Mouse (Mus musculus): ENCODE results near the gene Slc5a2. TPM values are rescaled to one million over a fixed set of nuclear protein-coding genes. Genes with fewer than 3 reads are reported as not detected.

Gene Slc5a2
- total RNA-seq (2015; ENCODE audit: low replicate concordance) (not detected in 2 replicates), total RNA-seq (2017; ENCODE audit: low replicate concordance) (0.85 TPM in 1 of 2 replicates, not detected in the other)

- ATAC-seq (replicated peaks; ENCODE audit: low FRiP score, poor library complexity, severe bottlenecking): no peak
These were observed at the start of gene Slc5a2 for GRCm38 (mm10) chr7:128265411-128265810. Gene Slc5a2, plus strand, starts transcription at chr7:128265657.

DNA sequence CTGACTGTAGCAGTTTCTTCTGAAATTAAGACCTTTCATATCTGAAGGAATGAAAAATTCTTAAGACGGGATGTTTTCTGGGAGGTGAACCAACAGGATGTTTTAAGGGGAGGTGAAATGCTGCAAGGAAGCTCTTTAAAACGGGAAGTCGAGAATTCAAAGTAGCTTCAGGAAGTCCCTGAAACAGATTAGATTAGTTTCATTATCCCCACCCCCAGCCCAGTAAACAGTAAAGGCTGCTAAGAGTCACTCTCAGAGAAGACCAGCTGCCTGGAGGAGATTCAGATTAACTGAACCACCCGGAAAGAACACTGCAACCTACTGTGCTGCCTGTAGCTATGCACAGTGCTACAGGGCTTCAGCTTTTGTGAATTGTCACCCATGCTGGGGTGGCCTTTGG lies 45.5 kb upstream of the Slc5a2 start:
- ATAC-seq (replicated peaks; ENCODE audit: low FRiP score, poor library complexity, severe bottlenecking): no peak

DNA sequence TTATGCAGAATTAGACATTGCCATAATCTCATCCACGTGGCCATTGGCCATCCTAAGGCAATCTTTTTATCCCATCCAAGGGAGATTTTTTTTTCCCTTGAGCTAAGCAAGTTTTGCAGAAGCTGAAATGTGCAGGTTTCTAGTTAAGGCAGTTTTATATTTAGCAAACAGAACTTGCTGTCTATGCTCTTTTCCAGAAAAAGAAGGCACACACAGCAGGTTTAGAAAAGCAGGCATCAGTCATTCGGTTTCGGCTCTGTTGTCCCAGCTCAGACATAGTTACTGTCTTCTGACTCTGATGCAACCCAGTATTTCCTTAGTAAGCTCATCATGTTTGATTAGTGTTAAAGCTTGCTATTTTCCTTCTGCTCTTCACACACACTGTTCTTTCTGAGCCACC lies 44.5 kb upstream of the Slc5a2 start:
- ATAC-seq (replicated peaks; ENCODE audit: low FRiP score, poor library complexity, severe bottlenecking): no peak

GRCm38 (mm10) chr7:128231741-128232140 lies 33.7 kb upstream of the Slc5a2 start:
- ATAC-seq (replicated peaks; ENCODE audit: low FRiP score, poor library complexity, severe bottlenecking): no peak

GRCm38 (mm10) chr7:128234796-128235195 lies 30.7 kb upstream of the Slc5a2 start:
- ATAC-seq (replicated peaks; ENCODE audit: low FRiP score, poor library complexity, severe bottlenecking): no peak

DNA sequence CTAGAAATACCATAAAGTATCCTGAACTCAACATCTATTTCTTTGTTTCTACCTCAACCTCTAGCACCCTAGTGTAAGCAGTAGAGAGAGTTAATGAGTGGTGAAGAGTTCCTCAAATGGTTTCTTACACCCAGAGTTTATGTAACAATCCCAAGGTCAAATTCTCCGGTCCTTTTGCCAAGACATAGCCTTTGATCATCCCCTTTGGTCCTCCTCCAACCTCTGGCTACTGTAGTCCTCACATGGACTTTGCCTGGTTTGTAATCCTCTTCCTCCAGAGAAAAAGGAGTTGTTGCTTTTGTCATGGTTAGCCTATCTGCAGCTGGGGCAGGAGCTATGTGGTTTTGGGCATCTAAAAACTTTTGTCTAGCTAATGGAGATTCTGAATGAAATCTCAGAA lies 30.0 kb upstream of the Slc5a2 start:
- ATAC-seq (replicated peaks; ENCODE audit: low FRiP score, poor library complexity, severe bottlenecking): no peak

- no peak for ATAC-seq (replicated peaks; ENCODE audit: low FRiP score, poor library complexity, severe bottlenecking)
These were observed 29.0 kb upstream of the Slc5a2 start for GRCm38 (mm10) chr7:128236426-128236825.

DNA sequence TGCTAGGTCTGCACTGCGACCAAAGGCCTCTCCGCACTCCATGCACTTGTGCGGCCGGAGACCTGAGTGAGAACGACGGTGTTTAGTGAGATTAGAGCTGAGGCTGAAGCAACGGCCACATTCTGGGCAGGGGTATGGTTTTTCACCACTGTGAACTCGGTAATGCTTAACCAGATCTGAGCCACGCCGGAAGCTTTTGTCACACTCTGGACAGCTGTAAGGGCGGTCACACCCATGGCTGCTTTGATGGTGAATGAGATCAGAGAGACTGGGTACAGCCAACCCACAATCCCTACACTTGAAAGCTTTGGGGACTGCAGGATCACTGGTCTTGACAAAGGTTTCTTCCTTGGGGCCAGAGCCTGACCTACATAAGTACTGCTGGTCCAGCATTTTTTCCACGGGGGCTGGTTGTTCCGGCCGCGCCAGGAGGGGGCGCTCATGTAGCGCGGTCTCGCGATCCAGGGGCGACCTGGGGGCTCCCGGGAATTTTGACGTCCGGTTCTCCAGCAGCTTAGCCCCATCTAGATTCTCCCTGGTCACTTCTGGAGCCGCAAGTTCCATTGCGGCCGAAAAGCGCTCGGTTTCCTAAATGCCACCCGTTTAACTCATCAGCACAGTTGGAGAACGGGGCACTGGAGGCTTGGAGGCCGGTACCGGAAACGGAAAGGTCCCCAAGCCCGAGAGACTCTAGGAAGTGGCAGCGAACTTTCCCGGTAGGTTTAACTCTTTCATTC lies 28.4 kb upstream of the Slc5a2 start, which contains the start of gene Armc5:
Gene Armc5, plus strand, starts transcription at position 487 of the 737 bp plus-strand sequence.
- ATAC-seq (replicated peaks; ENCODE audit: low FRiP score, poor library complexity, severe bottlenecking): peak; percentile 47

- no peak; the same call in 1 of the 2 replicates for ATAC-seq (replicated peaks; ENCODE audit: low FRiP score, poor library complexity, severe bottlenecking)
These were observed 27.9 kb upstream of the Slc5a2 start for GRCm38 (mm10) chr7:128237593-128237926.

GRCm38 (mm10) chr7:128237927-128238778 lies 27.3 kb upstream of the Slc5a2 start, which contains the start of gene 9130023H24Rik:
Gene 9130023H24Rik, minus strand, starts transcription at chr7:128238031.
- peak; percentile 77 for ATAC-seq (replicated peaks; ENCODE audit: low FRiP score, poor library complexity, severe bottlenecking)

- ATAC-seq (replicated peaks; ENCODE audit: low FRiP score, poor library complexity, severe bottlenecking): peak; percentile 36; the same call in 1 of the 2 replicates
These were observed 26.5 kb upstream of the Slc5a2 start for GRCm38 (mm10) chr7:128238991-128239390.

GRCm38 (mm10) chr7:128240131-128240784 lies 25.2 kb upstream of the Slc5a2 start:
- no peak for ATAC-seq (replicated peaks; ENCODE audit: low FRiP score, poor library complexity, severe bottlenecking)

- ATAC-seq (replicated peaks; ENCODE audit: low FRiP score, poor library complexity, severe bottlenecking): no peak
These were observed 23.1 kb upstream of the Slc5a2 start for GRCm38 (mm10) chr7:128242331-128242730.

DNA sequence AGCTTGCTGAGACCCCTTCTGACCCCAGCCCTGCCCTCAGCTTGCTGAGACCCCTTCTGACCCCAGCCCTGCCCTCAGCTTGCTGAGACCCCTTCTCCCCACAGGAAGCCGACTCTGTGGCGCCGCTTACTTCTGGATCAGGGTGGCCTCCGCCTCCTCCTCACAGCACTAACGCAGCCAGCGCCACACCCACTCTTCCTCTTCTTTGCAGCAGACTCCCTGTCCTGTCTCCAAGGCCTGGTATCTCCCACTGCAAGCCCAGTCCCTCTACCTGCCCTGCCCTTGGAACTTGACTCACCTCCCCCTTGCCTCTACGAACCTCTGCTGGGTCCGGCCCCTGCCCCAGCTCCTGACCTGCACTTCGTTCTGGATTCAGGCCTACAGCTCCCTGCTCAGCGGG lies 21.5 kb upstream of the Slc5a2 start:
- ATAC-seq (replicated peaks; ENCODE audit: low FRiP score, poor library complexity, severe bottlenecking): no peak

DNA sequence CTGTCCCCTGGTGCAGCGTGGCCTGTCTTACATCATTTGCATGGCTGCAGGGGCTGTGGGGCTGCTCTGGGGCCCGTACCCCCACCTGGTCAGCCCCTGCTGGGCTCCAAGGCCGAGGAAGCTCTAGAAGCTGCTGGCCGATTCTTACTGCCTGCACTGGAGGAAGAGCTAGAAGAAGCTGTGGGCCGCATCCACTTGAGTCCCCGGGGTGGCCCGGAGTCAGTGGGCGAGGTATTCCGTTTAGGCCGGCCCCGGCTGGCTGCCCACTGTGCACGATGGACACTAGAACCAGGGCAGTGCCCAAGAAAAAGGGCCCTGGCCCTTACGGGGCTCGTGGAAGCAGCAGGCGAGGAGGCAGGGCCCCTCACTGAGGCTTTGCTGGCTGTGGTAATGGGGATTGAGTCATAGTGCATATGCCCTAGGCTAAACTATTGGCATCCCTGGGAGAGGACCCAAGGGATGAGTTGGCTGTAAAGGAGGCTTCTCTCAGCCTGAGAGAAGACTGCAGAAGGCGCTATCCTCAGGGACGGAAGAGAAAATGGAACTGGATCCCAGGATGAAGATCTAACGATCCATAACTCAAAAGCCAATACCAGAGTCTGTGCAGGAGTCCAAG lies 20.9 kb upstream of the Slc5a2 start:
- ATAC-seq (replicated peaks; ENCODE audit: low FRiP score, poor library complexity, severe bottlenecking): no peak

- ATAC-seq (replicated peaks; ENCODE audit: low FRiP score, poor library complexity, severe bottlenecking): no peak
These were observed 19.9 kb upstream of the Slc5a2 start for GRCm38 (mm10) chr7:128245547-128245946.

DNA sequence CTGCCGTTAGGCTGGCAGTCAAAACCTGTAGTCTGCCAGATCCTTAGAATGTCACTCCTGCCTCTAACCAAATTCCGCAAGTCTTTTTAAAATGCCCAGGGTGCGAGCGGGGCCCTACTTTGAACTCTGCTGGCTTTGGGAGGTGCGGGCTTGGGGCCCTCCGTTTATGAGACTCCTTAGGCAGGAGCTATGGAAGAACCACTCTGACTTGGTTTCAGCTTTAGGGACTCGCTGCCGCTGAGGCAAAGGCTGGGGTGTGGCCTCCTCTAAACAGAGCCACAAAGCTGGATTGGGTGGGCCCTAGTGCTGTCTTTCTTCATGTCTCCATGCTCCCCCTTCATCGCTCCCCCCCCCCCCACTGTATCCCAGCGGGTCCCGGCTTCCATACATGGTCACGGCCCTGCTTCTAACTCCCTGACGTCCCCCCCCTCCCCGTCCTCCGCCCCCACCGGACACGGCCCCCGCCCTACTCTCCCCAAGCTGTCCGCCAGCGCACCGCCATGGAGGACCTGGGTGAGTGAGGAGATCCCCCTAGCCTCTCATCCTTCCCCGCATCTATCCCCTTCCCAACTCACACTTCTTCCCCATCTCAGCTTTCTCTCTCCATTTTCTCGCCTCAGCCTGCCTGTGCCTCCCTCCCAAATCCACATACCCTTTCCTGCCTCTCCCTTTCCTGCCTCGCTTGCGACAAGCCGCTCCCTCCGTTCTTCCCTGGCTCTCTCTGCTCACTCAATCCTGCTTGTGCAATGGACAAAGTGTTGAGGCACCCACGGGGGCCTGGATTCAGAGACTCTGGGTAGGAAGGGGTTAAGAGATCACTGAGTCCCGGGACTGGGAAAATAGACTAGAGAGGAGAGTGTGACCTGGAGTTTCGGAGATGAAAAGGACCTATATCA lies 18.7 kb upstream of the Slc5a2 start, which contains the start of gene Tgfb1i1:
Gene Tgfb1i1, plus strand, starts transcription at position 317 of the 896 bp plus-strand sequence.
- ATAC-seq (replicated peaks; ENCODE audit: low FRiP score, poor library complexity, severe bottlenecking): peak; percentile 40

- ATAC-seq (replicated peaks; ENCODE audit: low FRiP score, poor library complexity, severe bottlenecking): peak; percentile 81
These were observed 18.0 kb upstream of the Slc5a2 start for GRCm38 (mm10) chr7:128247443-128247842.

Data from erythroblast, adult 5-6 weeks (primary cell).